Mouse (Mus musculus): ENCODE results near the gene P3h2.

Gene P3h2

DNA sequence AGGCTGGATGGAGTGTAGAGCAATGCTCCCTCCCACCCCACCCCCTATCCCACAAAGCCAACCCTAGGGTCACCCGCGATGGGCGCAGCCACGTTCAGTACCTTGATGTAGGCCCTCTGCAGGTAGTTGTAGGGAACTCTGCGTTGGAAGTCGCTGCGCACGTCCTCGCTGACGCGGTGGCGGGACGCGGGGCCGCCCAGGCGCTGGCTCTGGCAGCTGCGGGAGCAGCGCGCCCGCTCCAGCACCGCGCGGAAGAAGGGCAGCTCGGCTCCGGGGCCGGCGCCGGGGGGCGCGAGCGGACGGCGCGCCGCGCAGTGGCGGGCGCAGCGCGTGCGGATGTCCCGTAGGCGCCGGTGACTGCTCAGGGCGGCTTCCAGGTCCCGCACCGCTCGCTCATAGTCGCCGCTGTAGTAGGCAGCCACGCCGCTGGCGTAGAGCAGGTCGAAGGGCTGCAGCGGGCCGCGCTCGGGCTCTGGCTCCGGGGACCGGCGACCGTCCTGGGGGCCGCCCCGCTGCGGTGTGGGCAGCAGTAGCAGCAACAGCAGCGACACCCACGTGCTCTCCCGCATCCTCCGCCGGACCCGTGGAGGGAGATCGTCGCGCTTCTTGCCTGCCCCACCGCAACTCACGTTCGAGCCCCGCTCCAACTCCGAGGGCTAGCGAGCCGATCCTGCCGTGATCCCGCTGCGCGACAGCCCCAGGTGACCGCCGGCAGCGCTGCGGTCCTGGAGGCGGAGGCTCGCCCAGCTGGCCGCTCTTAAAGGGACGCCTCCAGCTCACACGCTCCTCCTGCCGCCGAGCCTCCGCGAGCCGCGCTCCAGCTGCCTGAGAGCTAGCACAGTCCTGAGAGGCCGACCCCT, at the start of gene P3h2:
Gene P3h2, minus strand, starts transcription at position 670 of the 860 bp plus-strand sequence.
- peak; percentile 47 for DNase-seq (ENCODE audit: low spot score)

DNA sequence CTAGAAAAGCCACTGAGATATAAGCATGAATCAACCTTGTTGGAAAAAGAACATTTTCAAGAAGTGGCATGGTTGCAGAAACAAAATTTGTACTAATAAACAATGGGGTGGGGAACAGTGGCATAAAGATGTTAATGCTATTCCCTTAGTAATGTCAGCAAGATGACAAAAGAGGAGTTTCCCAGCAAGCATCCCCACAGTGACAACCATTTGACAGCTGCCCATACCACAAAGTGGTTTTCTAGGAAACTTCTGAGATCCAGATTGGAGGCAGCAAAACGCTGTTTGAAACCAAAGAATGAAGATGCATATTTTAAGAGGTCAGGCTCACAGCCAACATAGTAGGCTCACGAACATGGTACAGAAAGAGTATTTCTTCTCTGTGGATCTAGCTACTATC, 46.7 kb upstream of the P3h2 start:
- DNase-seq (ENCODE audit: low spot score) = no peak

DNA sequence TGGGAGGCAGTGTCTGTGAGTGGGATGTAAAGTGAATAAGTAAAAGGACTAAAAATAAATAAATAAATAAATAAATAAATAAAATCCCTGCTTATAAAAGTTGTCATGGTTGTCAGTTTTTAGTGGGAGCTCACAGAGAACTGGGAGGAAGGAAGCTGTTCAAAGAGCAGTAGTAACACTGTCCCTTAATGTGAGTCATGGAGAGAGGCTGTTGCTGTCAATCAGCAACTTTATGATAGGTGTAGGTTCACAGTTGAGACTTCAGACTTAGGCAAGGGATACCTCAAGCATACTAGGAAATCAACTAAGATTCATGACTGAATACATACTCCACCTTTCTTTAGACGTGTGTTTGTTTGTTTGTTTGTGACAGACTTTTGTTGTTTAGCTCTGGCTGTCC, 45.4 kb upstream of the P3h2 start:
- DNase-seq (ENCODE audit: low spot score) = no peak

DNA sequence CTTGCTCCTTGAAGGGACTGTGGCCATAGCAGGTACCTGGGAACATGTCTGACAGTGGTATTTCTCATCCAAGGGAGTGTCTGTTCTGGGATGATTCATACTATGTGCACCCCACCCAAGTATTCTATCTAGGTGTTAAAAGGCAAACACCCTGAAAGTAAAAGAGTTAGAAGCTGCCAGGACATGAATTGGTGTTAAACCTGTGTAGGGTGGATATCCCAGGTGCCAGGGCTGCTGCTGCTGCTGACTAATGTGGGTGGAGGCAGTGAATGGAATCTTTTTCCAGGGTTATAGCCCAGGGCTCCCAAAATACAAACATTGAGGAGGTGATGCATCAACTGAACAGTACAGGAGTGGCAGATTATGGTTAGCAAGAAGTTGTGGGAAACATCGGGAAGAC, 41.3 kb upstream of the P3h2 start:
- DNase-seq (ENCODE audit: low spot score) = no peak

DNA sequence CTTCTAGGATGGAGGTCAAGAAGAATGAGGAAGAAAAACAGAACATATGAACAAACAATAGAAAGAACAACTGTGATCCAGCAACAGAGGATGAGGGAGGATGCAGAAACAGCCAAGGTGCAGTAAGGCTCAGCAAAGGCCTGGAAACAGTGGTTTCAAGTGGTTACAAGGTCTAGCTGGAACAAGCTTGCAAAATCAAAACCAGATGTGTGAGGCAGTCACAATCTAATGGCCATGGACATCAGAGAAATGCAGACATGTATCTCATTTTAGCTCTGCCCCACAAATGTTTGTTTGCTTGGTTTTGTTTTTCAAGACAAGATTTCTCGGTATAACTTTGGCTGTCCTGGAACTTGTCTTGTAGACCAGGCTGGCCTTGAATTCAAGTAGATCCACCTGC, 25.5 kb upstream of the P3h2 start:
- DNase-seq (ENCODE audit: low spot score) = no peak

DNA sequence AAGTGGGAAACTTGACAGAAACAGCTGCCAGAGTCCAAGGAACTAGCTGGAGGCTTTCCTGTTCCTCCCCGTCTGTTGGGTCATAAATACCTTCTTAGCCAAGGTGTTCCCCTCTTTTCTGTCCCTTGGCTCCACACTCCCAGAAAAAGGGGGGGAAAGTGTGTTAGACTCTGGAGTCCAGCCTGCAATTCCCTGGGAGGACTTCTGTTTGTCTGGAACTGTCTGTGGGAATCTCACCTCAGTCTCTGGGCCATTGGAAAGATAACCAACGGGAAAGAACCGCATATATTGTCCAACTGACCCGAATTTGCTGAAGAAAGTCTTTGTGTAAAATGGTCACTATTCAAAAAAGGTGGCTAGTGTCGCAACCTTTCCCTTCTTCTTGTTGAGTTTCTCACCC, 1.0 kb upstream of the P3h2 start:
- no peak for DNase-seq (ENCODE audit: low spot score)

DNA sequence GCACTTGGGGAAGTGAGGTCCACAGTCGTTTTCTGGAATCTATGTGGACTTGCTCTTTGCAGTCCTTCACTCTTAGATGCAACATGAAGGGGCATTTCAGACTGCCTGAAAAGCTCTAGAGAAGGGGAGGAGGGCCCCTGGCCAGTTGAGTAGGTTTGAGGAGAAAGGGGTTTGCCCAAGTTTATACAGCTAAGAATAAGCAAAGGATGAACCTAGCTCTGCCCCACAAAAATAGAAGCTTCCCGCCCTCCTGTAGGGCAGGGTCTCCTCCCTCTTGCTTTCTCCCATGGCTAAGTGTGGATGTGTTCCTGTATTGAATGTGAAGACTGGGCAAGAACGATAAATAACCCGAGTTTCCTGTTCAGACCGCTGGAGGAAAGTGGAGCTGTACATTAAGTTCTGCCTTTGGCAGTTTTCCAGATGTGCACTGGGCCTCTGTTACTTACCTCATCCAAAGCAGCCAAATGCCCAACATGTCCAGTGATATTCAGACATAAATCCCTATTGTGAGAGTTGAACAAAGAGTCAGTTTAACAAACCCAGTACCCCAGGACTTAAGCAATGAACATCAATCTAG, 545 bp upstream of the P3h2 start:
- no peak for DNase-seq (ENCODE audit: low spot score)

DNA sequence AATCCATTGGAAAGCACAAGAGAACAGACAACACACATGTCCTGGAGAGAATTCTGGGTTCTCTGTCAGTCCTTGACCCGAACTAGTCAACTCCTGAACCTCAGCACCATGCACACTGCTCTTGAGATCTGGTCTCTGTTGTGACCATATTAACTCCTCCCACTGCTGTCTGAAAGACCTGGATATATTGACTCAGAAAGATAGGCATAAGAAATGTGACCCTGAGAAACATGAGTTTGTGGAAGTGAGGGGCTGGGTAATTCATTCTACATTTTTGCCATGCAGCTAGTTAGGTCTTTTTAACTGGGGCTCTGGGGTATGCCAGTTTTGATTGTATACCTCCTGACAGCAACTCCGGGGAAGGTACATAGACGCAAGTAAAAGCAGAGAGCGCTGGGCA, 1.3 kb downstream of the P3h2 start:
- no peak for DNase-seq (ENCODE audit: low spot score)

DNA sequence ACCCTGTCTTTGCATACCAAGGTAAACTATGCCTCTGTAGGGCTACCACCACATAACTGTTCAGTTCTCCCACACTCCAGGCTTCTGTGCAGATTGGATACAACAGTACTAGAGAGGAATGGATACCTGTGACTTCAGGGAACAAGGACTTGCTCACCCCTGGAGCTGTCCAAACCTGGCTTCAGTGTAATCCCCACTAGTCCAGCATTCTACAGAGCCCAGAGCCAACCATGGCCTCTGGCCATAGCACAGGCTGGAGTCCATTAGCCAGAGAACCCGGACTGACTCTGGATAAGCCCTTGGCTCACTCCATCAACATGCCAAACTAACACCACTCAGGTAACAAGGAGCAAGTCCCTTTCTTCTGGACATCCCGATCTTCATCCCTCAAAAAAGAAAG, 2.7 kb downstream of the P3h2 start:
- no peak for DNase-seq (ENCODE audit: low spot score)

DNA sequence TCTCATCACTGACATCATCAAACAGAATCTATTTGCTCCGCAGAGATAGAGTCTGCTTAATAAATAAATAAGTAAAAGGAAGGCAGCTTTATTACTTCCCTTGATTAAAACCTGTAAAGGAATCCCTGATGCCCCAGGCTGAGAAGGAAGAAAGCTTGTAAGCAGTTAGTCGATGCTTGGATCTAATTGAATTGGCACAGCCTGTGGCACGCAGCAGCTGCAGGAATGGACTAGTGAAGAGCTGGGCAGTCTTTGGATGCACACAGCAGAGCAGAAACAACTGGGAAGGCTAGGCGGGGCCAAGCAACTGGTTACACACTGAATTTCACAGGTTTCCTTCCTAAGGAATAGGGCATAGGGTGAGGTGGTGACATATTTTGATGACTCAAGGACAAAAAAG, 5.4 kb downstream of the P3h2 start:
- no peak for DNase-seq (ENCODE audit: low spot score)

DNA sequence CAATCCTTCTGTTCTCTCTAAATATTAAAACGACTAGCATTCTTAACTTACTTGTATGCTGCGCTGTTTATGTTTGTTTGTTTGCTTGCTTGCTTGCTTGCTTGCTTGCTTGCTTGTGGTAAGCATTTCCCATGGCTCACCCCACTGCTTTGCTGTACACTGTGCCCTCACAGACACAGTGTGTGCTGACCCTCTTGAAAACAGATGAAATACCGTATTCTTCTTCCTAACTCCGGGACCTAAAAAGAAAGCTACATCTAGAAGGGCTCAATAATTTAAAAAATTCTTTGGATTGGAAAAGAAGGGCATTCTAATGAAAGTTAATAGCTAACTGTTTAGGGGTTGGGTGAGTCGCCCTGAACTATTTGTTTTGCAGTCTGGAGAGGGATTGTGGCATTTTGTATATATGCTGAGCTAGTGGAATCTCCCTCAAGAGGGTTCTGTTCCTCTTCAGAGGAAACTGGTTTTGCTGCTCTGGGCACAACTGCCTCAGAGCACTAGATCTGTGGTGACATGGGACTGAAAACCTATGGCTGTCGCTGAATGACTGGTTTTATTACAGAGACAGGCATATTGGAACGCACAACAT, 9.8 kb downstream of the P3h2 start:
- DNase-seq (ENCODE audit: low spot score) = no peak

DNA sequence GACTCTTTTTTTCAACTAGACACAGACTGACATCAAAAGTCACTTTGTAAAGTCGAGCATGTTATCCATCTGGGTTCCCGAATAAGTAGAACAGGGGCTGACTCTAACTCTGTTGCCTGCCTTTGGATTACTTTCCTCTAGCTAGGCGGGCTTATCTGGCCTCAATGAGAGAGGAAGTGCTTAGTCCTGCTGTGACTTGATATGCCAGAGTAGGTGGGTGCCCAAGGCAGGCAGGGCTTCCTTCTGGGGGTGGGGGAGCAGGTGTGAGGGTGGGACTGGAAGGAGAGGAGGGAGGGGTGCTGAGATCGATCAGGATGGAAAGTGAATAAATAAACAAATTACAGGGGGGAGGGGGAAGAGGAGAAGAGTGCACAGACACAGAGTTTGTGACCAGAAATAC, 11.7 kb downstream of the P3h2 start:
- no peak for DNase-seq (ENCODE audit: low spot score)

DNA sequence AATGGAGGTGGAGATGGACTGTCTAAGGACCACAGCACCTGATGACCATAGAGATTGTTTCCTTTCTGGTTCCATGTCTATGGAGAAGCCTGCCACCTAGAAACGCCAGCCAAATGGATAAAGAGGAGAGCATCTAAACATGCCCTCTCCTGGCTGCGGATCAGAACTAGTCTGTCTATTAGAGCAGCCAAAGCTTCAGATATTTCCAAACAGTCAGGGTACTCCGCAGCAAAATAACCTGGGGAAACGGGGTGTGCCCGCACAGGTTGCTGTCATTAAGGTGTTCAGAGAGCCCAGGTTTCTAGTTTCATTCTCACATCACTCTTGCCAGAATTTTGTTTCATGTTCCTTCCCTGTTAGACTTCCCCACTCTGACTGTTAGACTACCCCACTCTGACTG, 16.6 kb downstream of the P3h2 start:
- DNase-seq (ENCODE audit: low spot score) = no peak

DNA sequence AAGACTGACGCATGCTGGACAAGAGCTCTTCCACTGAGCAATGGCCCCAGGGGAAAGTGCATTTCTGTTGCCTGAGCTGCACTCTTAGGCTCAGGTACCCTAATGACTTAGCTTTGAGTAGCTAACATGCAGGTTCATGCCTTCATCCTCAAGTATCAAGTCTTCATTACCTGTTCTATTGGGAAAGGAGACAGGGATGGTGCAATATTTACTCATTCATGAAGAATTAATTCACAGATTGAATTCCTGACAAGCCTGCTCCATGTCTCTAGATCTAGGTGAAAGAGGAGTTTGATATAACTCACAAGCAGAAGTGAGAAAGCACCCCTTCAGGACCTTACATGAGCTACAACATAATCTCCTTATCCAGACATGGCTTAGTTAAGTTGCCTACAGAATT, 17.3 kb downstream of the P3h2 start:
- DNase-seq (ENCODE audit: low spot score) = no peak

DNA sequence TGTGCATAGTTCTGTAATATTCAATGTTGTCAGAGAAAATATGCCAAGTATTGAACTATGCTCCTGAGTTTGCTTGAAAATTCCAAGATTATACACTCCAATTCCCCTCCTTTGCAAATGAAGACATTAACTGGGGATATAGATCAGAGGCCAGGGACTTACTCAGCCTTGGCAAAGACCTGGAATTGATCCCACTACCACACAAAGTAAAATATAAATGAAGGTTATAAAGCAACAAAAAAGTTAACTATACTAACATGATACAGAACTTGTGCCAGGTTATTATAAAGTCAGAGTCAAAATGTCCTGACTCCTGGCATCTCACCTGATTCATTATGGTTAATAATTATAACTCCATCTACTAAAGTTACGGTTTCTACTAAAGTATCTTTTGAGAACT, 18.6 kb downstream of the P3h2 start:
- DNase-seq (ENCODE audit: low spot score) = no peak

DNA sequence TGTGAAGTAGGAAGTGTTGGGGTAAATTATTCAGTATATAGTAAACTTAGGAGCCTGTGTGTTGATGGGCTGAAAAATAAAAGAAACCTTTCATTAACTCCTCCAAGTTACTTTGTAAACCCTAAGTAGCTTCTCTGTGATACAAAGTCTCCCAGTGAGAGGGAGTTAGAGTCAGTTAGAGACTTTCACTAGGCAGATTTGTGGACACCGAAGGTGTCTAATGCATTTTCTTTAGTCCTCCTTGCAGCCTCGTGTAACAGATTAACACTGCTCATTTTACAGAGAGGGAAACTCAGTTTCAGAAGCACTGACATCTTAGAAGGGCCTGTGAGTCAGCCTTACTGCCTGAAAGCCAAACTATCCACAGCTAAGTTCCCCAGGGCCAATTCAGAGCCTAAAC, 20.4 kb downstream of the P3h2 start:
- no peak for DNase-seq (ENCODE audit: low spot score)

DNA sequence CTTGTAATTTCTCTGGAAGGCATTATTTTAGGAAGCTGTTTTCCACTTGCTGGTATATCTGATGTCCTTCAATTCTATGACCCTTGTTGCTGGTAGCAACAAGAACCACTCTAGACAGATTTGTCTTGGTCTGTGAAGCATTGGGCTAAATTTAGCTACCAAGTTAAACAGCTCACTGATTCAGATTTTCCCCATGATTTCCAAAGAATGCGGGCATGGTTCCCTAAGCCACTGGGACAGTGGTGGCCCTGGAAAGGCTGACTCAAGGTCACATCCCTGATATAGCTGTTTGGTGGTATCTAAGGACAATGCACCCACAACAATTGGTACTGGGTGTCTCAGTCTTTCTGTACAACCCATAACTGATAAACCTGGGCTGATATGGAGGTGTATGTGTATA, 22.8 kb downstream of the P3h2 start:
- DNase-seq (ENCODE audit: low spot score) = no peak

DNA sequence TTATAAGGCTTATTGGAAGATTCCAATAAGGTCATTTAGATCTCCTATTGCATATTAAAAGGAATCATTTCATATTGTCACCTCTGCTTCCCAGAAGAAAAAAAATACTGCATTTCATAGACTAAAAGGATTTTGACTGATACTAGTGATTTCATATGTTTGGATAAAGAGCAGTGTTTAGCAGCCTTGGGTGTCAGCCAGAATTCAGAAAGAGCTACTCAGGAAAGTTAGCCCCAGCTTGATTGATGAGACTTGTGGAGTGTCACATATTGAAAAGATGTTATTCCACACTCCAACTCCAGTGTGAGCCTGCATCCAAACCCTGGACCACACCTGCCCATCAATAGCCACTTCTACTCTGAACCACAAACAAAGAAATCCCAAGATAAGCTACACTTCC, 23.2 kb downstream of the P3h2 start:
- DNase-seq (ENCODE audit: low spot score) = no peak

DNA sequence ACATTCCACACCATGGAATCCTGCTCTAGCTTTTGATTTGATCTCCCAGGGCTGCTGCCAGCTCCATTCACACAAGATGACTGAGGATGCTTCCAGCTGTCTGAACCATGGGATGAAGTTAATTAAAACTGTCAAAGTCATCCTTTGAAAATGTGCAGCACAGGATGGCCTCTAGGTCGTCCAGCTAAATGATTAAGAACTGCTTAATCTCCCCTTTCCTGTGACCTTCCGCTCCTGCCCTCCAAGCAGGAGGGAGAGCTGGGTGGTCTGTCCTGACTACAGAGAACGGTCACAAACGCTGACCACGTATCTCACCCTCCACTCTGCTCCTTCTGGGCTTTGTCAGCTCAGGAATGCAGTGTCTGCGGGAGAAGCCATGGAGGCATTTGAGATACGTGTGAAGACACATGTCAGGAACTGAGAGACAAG, 26.6 kb downstream of the P3h2 start:
- DNase-seq (ENCODE audit: low spot score) = no peak

DNA sequence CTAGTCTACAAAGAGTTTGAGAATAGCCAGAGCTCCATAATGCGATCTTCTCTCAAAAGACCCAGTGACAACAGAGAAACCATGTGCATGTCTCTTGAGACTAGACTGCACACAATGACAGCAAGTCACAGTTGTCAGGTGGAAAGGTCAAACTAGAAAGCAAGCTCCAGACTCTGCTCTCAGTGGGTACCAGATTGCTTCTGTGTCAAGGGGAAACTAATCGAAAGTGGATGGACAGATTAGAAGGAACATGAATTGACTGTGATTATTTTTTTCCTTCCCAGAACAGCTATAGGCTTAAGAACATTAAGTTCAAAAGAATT, 27.5 kb downstream of the P3h2 start:
- DNase-seq (ENCODE audit: low spot score) = no peak

DNA sequence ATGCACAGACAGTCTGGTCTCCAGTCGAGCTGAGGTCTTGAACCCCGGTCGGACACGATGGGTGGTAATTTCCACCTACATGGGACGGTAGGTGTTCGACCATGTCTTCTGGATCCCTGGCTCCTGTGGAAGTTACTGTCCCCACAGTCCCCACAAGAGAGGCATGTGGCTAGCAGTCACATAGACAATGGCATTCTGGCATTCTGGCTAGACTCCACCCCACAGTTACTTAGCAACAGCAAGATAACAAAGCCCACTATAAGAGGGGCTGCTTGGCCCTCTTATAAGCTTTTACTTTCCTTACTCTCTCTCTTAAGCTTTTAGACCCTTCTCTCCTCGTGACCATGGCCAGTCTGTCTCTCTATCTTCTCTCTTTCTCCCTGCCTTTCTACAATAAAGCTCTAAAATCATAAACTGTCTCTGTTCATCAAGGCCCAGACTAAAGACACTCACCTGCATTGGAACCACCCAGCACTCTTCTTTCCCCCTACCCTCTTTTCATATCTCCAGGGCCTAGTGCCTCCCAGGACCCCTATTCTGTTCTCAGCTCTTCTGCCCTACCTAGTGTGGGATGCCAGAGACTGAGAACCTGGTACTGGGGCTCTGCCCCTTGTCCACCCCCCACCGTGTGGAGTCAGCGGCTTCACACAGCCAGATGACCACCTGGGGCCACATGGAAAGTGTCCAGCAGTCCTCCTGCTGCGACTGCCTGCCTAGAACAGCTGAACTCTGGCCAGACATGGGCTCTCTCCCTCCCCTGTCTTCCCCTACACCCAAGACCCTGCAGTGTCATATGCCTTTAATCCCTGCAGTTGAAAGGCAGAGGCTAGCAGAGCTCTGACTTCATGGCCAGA, 28.1 kb downstream of the P3h2 start:
- DNase-seq (ENCODE audit: low spot score) = no peak

DNA sequence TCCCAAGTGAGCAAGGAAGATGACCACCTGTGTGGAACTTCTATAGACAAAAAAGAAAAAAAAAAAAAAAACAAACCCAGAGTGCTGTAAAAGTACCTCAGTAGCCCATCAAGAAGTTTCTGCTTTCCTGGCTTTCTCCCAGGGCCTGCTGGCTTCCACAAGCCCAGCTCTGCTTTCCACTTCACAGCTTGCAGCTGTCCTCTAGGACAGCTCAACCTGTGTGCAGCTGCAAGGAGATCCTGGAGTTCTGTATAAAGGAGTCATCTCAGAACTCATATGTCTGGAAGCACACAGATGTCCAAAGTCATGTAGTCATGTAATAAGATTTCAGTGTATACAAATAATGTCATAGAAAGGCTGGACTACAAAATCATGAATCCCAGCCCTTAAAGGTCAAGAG, 30.5 kb downstream of the P3h2 start:
- DNase-seq (ENCODE audit: low spot score) = no peak

DNA sequence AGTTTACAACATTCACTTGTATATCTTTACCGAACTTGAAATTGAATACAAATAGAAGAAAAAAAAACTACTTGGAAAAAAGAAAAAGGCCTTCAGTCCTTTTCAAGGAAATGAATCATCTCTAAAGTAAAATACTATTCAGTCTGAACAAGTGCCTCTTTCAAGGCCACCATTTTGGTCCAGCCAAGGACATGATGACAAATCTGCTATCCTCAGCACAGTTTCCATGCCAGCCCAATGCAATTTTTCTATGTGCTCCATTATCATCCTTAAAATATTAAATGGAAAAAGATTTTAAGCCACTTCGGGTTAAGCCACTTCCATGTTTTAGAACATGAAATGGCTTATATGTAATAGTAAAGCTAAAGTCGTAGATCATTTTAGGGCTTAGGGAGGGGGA, 35.2 kb downstream of the P3h2 start:
- DNase-seq (ENCODE audit: low spot score) = no peak

Data from layer of hippocampus, adult 11-12 months (tissue).